Mouse (Mus musculus): ENCODE measurements around the gene Olfr1441.

DNA sequence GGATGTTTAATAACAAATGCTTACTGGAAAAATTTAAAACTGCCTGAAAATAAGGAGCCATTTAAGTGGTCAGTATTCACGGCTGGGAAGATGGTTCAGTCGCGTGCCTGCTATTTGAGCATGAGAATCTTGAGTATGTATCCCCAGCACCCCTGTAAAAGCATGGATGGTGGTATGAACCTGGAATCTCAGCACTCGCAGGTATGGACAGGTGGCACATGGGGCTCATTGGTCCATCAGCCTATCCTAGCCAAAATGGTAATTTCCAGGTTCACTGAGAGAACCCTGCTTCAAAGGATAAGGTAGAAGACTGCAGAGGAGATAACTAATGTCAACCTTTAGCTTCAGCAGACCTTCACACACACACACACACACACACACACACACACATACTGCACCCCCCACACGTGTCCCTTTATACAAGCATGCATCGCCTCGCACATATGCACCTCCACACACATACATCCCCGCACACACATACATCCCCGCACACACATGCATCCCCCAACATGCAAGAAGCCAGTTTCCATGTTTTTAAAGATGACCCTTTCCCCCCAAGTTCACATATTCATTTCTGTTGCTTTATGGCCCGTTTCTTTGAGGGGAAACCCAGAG lies 48.4 kb downstream of the Olfr1441 start:
- TF ChIP-seq ZC3H11A (IDR thresholded peaks at IDR 0.05; ENCODE audit: borderline replicate concordance, low read depth, low read length) (no peak), HCFC1 (IDR thresholded peaks at IDR 0.05; ENCODE audit: borderline replicate concordance, insufficient read depth, low read length) (no peak)

All from ES-E14 (cell line).